Mouse (Mus musculus): ENCODE results near the gene Inpp5f. TPM values are rescaled to one million over a fixed set of nuclear protein-coding genes. Genes with fewer than 3 reads are reported as not detected.
"Not testable (repeated sequence)": the region's sequence is repeated elsewhere in the genome, so short reads cannot be mapped to it uniquely, and the experiment has no call there.

Inpp5f gene
- total and polyA plus RNA-seq, 3 experiments: 9.5 to 14.3 TPM; not detected in 1

DNA sequence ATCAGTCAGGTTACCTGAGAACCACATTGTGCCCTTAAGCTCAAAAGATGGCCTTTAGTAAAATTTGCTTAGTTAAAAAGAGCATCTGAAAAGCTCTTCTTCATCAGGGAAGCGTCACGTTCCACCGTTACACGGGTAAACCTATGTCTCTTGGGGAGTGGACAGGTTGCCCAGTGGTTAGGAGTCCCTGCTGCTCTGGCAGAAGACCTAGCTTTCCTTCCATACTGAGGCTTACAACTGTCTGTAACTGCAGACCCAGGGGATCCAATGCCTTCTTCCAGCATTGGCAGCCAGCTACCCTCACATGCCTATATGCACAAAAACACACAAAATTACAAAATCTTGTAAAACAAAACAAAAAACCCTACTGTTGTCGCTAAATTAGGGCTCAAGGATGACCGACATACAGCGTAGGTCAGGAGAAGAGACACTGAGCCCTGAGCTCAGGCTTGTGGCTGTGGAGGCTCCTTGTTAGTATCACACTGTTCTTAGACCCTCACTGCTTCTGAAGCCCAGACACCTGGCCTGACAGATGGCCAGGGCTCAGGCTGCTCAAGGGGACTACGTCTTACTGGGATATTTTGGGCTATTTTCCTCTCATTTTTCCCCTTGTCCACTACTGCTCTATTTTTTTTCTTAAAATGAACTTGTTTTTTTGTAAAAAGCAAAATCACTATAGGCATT is 43.4 kb upstream of the Inpp5f start:
- no peaks in the 10 kb centered on the region for H3K27me3 ChIP-seq (ENCODE audit: control insufficient read depth in 1 of 2, insufficient read depth in 2 of 2, low read length in 2 of 2)
- no peaks in the 10 kb centered on the region for H3K79me2 ChIP-seq (ENCODE audit: control insufficient read depth, insufficient read depth, low read length, poor library complexity)
- TF ChIP-seq ZC3H11A (IDR thresholded peaks at IDR 0.05; ENCODE audit: low read depth, low read length): no peak
- no peak for TF ChIP-seq ZMIZ1 (IDR thresholded peaks at IDR 0.05; ENCODE audit: low read depth, low read length)
- no peak for TF ChIP-seq POLR2AphosphoS2 (IDR thresholded peaks at IDR 0.05; ENCODE audit: low read length)
- peaks cover 0 to 9% of the 10 kb centered on the region in 2 experiments; a peak in 2 of 4 replicates for H3K4me1 ChIP-seq (ENCODE audit: control insufficient read depth in 1 of 2, insufficient read depth in 2 of 2, low read length in 2 of 2)
- no peak overlapping the region for H3K27ac ChIP-seq (ENCODE audit: control insufficient read depth, low read depth, low read length)
- no peak overlapping the region for H3K4me3 ChIP-seq (ENCODE audit: control insufficient read depth in 1 of 2, insufficient read depth in 1 of 2, low read depth in 2 of 2, low read length in 2 of 2)
- H3K36me3 ChIP-seq (ENCODE audit: control insufficient read depth in 1 of 2, insufficient read depth in 2 of 2, low read length in 2 of 2): peaks cover 0 to 8% of the 10 kb centered on the region in 2 experiments; a peak in 2 of 4 replicates
- H3K9me3 ChIP-seq (replicated peaks; ENCODE audit: insufficient read depth, low read length): no peaks in the 10 kb centered on the region
- DNase-seq (ENCODE audit: low read depth, low spot score): no peak
- H3K9ac ChIP-seq (ENCODE audit: control insufficient read depth, low read depth, low read length, poor library complexity, severe bottlenecking): no peak overlapping the region

DNA sequence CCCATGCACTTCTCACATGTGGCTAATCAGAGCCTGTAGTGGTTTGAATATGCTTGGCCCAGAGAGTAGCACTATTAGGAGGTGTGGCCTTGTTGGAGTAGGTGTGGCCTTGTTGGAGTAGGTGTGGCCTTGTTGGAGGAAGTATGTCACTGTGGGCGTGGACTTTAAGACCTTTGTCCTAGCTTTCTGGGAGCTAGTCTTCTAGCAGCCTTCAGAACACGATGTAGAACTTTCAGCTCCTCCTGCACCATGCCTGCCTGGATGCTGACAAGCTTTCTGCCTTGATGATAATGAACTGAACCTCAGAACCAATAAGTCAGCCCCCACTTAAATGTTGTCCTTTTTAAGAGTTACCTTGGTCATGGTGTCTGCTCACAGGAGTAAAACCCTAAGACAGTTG is 41.7 kb upstream of the Inpp5f start:
- H3K9me3 ChIP-seq (replicated peaks; ENCODE audit: insufficient read depth, low read length); H3K36me3 ChIP-seq (ENCODE audit: control insufficient read depth in 1 of 2, insufficient read depth in 2 of 2, low read length in 2 of 2); H3K27me3 ChIP-seq (ENCODE audit: control insufficient read depth in 1 of 2, insufficient read depth in 2 of 2, low read length in 2 of 2); H3K79me2 ChIP-seq (ENCODE audit: control insufficient read depth, insufficient read depth, low read length, poor library complexity); H3K4me3 ChIP-seq (ENCODE audit: control insufficient read depth in 1 of 2, insufficient read depth in 1 of 2, low read depth in 2 of 2, low read length in 2 of 2); H3K4me1 ChIP-seq (ENCODE audit: control insufficient read depth in 1 of 2, insufficient read depth in 2 of 2, low read length in 2 of 2): not testable (repeated sequence)
- TF ChIP-seq POLR2A (IDR thresholded peaks at IDR 0.05; ENCODE audit: control insufficient read depth in 1 of 2, insufficient read depth in 1 of 2, low read depth in 1 of 2, low read length in 2 of 2, poor library complexity in 1 of 2) (peak in 1 of 2 experiments; percentile 61; a peak in 1 of 4 replicates), TBP (IDR thresholded peaks at IDR 0.05; ENCODE audit: low read depth, low read length) (peak; percentile 55; the same call in 1 of the 2 replicates), NELFE (IDR thresholded peaks at IDR 0.05; ENCODE audit: low read depth, low read length) (peak; percentile 40; the same call in 1 of the 2 replicates)
- peak; percentile 76 for DNase-seq (ENCODE audit: low read depth, low spot score)
- Histone ChIP-seq H3K9ac (ENCODE audit: control insufficient read depth, low read depth, low read length, poor library complexity, severe bottlenecking) (0 out of 2 replicates have a peak overlapping the region, but pooled peaks have one; percentile 4), H3K27ac (ENCODE audit: control insufficient read depth, low read depth, low read length) (peak overlapping the region; percentile 90)

DNA sequence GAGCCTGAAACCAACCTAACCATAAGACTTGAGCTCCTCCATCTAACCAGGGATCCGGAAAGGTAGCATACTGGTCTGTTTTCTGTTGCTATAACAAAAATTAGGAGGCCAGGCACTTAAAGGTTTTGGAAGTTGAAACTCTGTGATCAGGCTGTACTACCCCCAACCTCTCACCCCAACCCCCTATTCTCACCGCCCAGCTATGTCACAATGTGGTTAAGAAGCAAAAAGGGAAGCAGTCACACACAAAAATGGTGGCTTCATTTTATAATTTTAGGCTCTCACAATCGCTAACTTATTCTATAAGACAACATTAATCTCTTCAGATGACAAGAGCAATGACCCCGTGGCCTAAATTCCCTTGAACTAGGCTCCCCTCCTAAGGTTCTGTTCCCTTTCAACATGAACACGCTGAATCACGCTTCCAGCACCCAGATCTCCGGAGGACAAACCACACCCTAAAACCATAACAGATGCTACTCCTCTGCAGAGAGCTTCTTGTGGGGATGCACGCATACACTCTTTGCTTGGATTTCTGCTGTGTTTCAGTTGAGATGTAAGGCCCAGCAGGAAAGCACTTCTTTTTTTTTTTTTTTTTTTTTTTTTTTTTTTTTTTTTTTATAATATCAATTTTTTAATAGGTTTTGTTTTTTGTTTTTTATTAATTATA is 41.0 kb upstream of the Inpp5f start:
- Histone ChIP-seq H3K4me3 (ENCODE audit: control insufficient read depth in 1 of 2, insufficient read depth in 1 of 2, low read depth in 2 of 2, low read length in 2 of 2) (peak overlapping the region; percentile 46 to 48), H3K9me3 (replicated peaks; ENCODE audit: insufficient read depth, low read length) (no peaks in the 10 kb centered on the region), H3K9ac (ENCODE audit: control insufficient read depth, low read depth, low read length, poor library complexity, severe bottlenecking) (peak overlapping the region; percentile 57), H3K27me3 (ENCODE audit: control insufficient read depth in 1 of 2, insufficient read depth in 2 of 2, low read length in 2 of 2) (no peaks in the 10 kb centered on the region), H3K27ac (ENCODE audit: control insufficient read depth, low read depth, low read length) (peak overlapping the region; percentile 90), H3K4me1 (ENCODE audit: control insufficient read depth in 1 of 2, insufficient read depth in 2 of 2, low read length in 2 of 2) (peaks cover 0 to 9% of the 10 kb centered on the region in 2 experiments; a peak in 2 of 4 replicates), H3K36me3 (ENCODE audit: control insufficient read depth in 1 of 2, insufficient read depth in 2 of 2, low read length in 2 of 2) (peaks cover 0 to 8% of the 10 kb centered on the region in 2 experiments; a peak in 2 of 4 replicates), H3K79me2 (ENCODE audit: control insufficient read depth, insufficient read depth, low read length, poor library complexity) (no peaks in the 10 kb centered on the region)
- peak; percentile 89 for DNase-seq (ENCODE audit: low read depth, low spot score)
- TF ChIP-seq EP300 (IDR thresholded peaks at IDR 0.05; ENCODE audit: low read depth in 1 of 2, low read length in 2 of 2) (peak; percentile 15 to 49; a peak in 1 of 4 replicates), SMC3 (IDR thresholded peaks at IDR 0.05; ENCODE audit: low read depth, low read length) (no peak), TBP (IDR thresholded peaks at IDR 0.05; ENCODE audit: low read depth, low read length) (no peak), SIN3A (IDR thresholded peaks at IDR 0.05; ENCODE audit: low read length) (peak; percentile 50; the same call in 1 of the 2 replicates), MAFK (IDR thresholded peaks at IDR 0.05; ENCODE audit: borderline replicate concordance, low read depth, low read length) (peak; percentile 25; the same call in 1 of the 2 replicates), RCOR1 (IDR thresholded peaks at IDR 0.05; ENCODE audit: low read depth, low read length) (peak; percentile 21; the same call in 1 of the 2 replicates), RAD21 (IDR thresholded peaks at IDR 0.05; ENCODE audit: low read depth, low read length) (no peak; the same call in 1 of the 2 replicates), MYC (IDR thresholded peaks at IDR 0.05; ENCODE audit: low read depth, low read length) (peak; percentile 72), ZNF384 (IDR thresholded peaks at IDR 0.05; ENCODE audit: low read depth, low read length) (peak; percentile 87), TCF12 (IDR thresholded peaks at IDR 0.05; ENCODE audit: low read depth, low read length) (0 out of 2 replicates have a peak, but pooled peaks have one; percentile 20), MXI1 (IDR thresholded peaks at IDR 0.05; ENCODE audit: low read depth, low read length) (peak; percentile 61), BHLHE40 (IDR thresholded peaks at IDR 0.05; ENCODE audit: borderline replicate concordance, low read depth, low read length) (no peak), ETS1 (IDR thresholded peaks at IDR 0.05; ENCODE audit: low read depth, low read length) (peak; percentile 37; the same call in 1 of the 2 replicates), MAX (IDR thresholded peaks at IDR 0.05; ENCODE audit: low read length) (peak; percentile 52)
